Mouse (Mus musculus) c-Kit-negative CD71-positive TER-119-positive erythroid progenitor cells, embryonic 14.5 days (primary cell): Measurements from ENCODE around the gene Tmc5.

Source experiments
- DNase-seq: peaks from one replicate; pipeline ENCODE4 v3.0.0-alpha.2; 2013; ENCODE audit warnings: low read depth, low spot score

Gene Tmc5

DNA sequence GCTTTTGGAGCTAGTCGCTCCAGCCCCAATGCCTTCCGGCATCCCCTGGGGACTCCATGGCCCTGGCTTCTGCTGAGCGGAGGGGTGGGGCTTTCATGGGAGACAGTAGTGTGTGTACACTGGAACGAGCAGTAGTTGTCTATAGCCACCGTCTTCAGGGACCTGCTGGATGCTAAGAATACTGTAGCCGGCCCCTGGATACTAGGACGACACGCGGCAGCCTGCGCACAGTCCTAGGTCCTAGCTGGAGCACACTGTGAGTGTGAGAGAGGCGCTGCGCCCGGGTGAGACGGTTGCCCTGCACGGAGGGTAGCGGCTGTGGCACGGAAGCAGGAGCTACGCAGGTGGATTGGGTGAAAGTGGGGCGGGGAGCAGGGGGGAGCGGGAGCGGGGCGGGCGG lies at the start of gene Tmc5:
Tmc5 (plus strand) TSS at position 97 of the 400 bp plus-strand sequence.
- no peak for DNase-seq

DNA sequence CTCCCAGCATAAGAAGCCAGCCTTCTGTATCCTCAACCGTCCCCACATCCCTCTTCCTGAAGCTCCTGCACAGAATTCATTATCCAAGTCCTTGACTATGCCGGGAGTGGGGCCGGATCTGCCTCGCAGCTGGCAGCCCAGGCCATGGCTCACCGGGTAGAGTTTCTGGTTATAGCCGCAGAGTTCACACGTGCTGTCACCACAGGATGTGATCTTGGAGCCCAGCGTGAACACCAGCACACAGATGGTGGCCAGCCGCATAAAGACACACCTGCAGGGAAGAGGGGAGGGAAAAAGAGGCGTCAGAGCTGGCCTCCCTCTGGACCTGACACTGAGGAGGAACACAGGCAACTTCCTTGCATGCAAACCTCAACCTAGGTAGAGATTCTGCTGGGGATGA lies 49.6 kb upstream of the Tmc5 start:
- no peak for DNase-seq

DNA sequence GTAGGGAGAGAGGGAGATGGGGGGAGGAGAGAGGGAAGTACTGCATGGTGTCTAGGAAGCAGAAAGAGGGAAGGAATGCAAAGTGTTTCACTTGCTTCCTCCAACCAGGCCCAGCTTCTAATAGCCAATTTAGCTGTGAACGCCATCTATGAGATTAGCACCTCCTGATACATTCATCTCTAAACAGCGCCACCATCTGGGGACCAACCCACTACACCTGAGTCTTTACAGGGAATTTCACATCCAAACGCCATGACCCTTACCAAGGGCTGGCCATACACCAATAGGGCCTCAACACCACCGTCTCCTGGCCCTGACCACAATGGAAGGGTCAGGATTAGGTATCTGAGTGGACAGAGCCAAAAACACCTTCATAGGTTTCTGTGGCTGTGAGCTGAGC lies 43.2 kb upstream of the Tmc5 start:
- DNase-seq, result no peak

GRCm38 (mm10) chr7:118554290-118554689 lies 42.8 kb upstream of the Tmc5 start:
- DNase-seq, result no peak

- DNase-seq, result no peak
Measured at GRCm38 (mm10) chr7:118569121-118569543, 28.0 kb upstream of the Tmc5 start.

DNA sequence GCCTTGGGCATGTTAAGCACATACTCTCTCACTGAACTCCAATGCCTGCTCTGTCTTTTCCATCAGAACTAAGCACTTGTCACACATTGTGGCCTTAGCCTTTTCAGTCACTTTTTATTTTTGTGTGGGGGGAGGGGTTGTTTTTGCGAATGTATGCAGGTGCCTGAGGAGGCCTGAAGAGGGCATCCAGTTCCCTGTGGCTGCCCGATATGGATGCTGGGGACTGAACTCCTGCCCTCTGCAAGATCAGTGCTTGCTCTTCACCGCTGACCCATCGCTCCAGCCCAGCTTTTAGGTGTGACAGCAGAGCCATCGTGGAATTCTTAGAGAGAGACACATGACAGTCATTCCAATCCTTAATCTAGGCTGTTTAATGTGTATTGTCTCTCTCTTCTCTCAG lies 25.7 kb upstream of the Tmc5 start:
- DNase-seq, result no peak

GRCm38 (mm10) chr7:118572039-118572438 lies 25.1 kb upstream of the Tmc5 start:
- DNase-seq, result no peak

- no peak for DNase-seq
Measured at GRCm38 (mm10) chr7:118578269-118578668, 18.8 kb upstream of the Tmc5 start.

DNA sequence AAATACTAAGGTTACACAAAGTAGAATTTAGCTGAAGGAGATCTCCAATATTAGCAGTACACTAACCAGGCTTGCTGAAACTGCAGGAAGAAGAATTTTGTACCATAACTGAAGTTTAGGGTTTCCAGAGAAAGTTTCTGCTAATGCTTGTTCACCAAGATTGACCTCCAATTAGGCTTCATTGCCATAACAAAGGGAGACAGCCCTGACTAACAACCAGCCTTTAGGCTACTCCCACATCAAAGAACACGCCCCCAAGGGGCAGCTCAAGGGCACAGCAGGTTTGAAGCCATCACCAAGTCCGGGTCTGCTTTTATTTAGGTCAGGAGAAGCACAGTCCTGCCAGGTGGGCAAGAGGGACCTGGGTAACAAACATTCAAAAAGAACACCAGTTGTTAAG lies 17.2 kb upstream of the Tmc5 start:
- no peak for DNase-seq

DNA sequence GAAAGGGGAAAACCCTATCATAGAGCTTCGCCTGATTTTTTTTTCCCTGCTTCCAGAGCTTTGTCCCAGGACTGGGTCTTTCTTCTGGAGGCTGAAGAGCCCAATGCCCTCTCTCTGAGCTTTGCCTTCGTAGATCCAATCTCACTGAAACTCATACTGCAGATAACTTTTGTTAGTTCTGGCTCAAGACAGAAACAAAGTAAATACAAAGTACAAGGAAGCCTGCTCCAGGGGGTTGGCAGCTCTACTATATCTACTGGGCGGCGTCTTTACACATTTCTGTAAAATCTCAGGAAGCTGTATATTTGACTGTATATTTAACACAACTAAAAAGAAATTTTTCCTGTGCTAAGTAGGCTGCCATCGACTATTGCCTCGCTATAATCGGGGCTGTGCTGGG lies 13.3 kb upstream of the Tmc5 start:
- DNase-seq, result no peak

- DNase-seq, result no peak
Measured at GRCm38 (mm10) chr7:118584257-118584907, 12.7 kb upstream of the Tmc5 start, which contains the start of gene Tmc7. Gene Tmc7, minus strand, starts transcription at chr7:118584736.

DNA sequence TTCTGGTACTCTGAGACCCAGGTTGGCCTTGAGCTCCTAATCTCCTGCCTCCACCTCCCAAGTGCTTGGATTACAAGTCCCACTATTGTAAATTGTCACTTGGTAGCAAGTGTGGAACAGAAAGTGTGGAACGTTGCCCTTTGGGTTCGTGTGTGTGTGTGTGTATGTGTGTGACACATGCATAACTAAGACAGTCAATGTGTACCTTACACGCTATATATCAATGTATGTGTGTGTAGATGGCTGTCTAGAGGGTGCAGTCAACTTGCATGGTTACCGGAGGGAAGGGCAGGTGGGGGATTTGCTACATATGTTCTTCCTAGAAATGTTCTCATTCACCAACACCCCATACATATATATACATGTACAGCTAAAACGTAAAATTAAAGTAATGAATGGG lies 12.2 kb upstream of the Tmc5 start:
- DNase-seq, result no peak

DNA sequence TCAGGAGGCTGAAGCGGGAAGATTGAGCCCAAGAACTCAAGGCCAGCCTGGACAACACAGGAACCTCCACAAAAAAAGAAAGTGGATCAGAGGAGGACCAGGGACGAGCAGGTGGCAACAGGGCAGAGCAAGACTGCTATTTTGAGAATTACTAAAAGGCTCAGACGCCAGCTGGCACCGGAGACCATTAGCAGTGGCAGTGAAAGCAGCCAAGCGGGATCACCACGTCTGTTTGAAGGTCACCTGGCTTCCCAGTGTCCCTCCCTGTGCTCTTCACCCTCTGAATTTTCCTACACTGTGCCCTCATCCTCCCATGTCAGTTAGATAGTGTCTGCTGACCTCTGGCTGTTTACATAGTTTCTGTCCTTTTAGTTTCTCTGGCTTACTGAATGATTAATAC lies 11.2 kb upstream of the Tmc5 start:
- DNase-seq, result no peak

DNA sequence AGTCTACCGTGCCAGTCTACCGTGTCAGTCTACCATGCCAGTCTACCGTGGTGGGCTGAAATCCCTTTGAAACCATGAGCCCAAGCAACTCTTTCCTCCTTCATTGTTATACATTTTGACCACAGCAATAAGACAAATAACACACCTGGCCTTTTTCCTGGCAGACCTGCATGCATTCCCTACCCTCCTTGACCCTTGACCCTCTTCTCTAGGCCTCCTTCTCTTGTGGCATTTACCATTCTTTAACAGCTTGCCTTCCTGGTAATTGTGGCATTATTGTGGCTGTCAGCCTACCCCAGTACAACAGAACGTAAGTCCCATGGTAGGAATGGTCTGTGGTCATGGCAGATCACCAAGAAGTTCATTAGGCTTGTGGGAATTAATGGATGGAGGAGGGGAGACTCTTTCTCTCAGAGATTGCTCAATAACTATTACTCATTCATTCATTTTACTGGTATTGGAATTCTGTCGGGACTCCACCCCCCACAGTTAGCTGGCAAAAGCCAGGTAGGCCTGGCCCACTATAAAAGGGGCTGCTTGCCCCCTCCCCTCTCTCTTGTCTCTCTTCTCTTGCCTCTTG lies 6.3 kb upstream of the Tmc5 start:
- DNase-seq, result no peak

DNA sequence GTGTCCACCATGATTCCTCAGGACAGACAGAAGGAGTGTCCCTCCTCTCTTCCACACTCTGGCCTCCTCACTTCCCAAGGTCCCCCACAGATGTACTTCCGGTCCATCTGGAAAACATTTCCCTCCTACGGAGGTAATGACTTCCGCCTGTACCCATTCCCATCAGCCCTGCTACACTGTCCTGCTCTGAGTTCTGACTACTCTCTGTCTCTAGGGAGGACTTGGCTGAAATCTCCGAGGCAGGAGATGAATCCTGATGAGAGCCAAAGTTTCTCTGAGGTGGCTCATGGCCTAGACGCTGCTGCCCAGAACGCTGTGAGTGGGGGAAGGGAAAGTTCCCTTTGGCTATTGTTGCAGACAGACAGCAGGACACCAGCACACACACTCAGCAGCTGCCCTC lies 5.0 kb upstream of the Tmc5 start:
- DNase-seq, result no peak

- DNase-seq, result no peak
Measured at GRCm38 (mm10) chr7:118593567-118594407, 3.3 kb upstream of the Tmc5 start.

DNA sequence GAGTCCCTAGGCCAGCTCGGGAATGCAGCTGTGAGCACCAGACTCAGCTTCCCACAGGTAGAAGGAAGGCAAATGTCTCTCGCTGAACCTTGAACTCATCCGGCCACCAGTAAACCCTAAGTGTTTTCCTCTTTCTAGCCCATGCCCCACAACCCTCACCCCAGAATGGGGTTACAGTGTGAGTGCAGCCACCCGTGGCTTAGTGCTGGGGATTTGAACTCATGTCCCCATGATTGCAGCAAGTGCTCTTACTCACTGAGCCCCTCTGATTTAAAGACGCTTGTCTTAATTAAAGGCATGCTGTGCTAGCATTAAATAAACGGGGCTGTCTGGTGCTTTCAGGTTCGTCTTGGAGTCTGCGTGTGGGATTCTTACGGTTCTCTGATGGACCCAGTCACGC lies 2.5 kb upstream of the Tmc5 start:
- no peak for DNase-seq

DNA sequence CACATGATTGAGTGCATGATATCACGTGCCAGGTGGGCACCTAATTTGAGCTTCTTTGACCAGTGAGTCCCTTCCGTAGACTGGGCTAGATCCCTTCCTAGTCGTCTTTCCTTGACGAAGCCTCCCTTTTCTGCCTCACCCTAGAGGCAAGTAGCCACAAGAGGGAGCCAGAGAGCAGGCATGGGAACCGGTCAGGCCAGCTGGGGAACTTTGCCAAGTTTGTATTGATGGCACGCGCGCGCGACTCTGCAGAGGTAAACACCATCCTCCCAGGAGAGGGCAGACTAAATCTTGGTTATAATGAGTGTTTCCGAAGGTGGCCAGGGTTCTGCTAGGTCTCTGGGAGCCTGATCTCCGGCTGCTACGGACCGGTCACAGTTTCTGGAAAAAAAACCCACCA lies 1.9 kb upstream of the Tmc5 start:
- peak; percentile 36 for DNase-seq

GRCm38 (mm10) chr7:118596271-118596670 lies 826 bp upstream of the Tmc5 start:
- no peak for DNase-seq

- DNase-seq, result no peak
Measured at GRCm38 (mm10) chr7:118599954-118600631, 3.0 kb downstream of the Tmc5 start.

GRCm38 (mm10) chr7:118604842-118605241 lies 7.7 kb downstream of the Tmc5 start:
- no peak for DNase-seq

- no peak for DNase-seq
Measured at GRCm38 (mm10) chr7:118609815-118610214, 12.7 kb downstream of the Tmc5 start.
